Mouse (Mus musculus) lung, postnatal 4 days (tissue): ENCODE measurements at regions not wholly inside any gene's neighbourhood (a gene's known extent, or its start where the extent isn't known, plus 50 kb on each side); places are given as distances from the start of the nearest gene placed in this dataset.

ENCODE experiments used
- DNase-seq, 2 experiments: peaks; one replicate each; pipeline ENCODE4 v3.0.0; 2021

DNA sequence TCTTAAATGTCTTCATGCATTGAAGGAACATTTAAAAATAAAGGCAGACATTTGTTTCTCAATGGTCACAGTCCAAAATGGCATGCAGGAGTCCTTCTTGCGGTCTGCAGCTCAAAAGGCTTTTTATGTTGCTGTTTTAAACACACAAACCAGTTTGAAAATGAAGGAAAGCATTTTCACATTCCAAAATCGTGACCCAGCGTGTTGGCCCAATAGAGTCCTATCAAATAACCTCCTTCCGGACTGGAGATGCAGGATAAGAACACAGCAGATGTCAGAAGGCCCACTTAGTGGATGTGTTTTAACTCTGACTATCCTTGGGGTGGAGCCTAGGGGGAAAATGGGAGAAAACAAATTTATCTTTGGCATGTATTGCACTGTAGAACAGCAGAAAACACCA lies 263.4 kb upstream of the Pik3r1 start:
- no peak for DNase-seq

DNA sequence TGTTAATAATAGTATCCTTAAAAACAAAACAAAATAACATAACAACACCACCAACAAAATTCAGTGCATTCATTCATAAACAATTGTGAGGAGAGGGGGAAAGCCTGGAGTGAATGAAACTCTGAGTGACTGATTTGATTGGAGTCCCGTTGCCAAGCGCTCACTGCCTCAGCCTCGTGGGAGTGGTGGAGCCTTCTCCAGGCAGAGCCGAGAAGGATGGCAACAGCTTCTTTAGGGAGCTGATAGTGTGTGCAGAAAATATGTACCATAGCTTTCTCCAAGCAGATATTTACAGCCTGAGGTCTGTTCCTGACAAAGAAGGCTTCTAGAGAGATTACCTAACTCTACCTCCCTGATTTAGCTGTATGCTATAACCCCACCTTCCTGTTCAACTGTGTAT lies 266.5 kb upstream of the Pik3r1 start:
- no peak for DNase-seq

DNA sequence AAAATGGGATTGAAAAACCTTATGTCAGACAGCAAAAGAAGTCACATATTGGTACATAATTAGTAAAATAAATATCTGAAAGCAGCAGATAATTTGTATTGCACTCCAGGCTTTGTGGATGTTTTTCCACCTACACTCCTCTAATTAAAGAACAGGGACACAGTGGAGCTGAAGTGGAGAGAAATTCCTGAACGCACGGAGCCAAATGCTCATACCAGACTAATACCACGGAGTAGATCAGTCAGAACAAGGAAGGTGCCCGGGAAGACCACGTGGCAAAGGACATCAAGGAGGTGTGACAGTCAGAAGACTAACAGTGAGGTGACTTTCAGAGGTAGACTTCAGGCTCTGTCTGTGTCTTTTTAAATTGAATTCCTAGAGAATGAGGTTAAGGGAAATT lies 268.0 kb upstream of the Pik3r1 start:
- DNase-seq, result no peak

DNA sequence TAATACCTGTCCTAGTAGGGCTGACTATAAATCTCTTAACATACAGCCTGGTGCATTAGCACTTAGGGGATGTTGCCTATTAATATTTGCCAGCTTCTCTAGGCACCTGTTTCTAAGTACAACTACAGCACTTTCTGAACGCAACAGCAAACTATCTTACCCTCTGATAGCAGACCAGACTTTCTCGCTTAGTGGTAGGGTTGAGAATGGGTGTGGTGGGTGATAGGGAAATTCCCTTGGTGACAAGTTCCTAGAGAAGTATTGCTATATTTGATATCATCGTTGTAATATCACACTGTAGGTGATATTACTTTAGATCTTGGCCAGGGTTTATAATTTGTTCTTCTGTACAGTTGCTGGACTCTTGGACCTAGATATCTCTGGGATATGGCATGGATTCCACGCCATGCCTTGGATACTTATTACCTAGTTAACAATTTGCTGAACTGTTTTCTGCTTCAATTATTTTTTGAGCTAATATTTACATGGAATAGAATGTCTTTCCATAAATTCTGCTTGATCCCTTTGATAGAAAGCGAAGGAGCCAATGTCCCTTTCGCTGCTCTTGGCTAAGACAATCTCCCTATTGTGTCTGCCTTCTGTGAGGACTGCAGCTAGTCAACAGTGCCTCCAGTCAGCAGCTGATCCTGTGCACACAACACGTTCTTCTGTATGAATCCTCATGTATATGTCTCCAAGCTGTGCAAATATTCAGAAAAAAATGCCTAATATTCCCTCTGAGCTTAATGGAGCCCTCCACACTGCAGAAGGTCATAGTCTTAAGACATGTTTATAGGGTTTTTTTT lies 269.0 kb upstream of the Pik3r1 start:
- DNase-seq, result no peak

DNA sequence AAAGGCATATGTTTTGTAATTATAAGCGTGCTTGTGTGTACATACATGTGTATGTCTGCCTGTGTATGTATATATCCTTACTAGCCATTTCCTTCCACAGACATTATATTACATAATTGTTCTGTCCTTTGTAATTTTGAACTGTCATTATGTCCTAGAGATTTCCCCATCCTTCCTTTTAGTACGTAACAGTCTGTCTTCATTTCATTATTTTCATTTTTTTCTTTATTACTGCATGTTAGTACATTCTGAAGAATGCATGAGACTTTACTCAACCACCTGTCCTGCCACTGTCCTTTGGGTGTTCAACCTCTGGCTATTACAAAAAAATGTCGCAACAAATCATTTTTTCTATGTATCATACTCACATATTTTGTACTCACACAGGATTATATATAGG lies 292.2 kb upstream of the Pik3r1 start:
- no peak for DNase-seq

DNA sequence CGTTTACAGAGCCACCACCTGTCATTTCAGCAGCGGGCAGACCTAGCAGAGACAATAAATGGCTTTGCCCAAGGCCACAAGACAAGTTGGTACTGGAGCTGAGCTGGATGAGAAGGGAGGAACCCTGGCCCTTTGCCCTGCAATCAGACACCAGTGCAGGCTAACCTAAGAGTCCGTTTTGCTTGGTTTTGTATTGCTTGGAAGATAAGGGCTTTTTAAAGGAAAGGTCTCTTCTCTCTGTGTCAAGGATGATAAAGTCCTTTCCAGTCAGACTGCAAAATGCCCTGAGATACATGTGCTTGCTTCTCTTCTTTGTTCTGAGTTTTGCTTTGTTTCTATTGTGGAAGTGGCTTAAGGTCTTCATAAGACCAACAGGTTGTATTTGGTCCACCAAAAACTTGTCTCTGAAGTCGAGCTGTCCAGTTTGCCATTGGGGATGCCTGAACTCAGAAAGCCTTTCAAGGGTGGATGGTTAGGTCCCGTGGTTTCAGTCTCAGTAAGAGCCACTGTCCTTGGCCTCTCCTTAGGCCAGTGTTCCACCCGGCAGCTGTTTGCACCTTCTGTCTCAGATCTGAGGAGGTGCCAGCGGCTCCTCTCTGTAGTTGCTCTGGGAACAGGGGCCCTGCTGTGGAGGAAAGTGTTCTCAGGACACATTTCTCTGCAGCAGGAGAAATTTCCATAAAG lies 296.7 kb upstream of the Pik3r1 start:
- no peak for DNase-seq

DNA sequence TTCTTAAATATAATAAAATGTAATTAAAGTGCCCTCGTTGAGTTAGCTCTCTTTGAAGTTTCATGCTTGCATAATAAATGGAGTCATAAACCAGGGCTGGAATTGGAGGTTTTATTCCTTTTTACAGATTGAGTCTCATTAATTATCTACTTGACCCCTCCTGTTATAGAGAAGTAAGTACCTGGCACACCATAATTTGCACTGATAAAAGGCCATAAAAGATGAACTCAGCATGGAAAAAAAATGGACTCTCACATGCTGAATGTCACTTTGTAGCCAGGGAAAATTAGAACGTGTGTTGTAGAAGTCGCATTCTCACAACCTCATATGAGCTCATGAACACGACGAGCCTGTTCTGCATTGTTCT lies 297.2 kb upstream of the Pik3r1 start:
- DNase-seq, result no peak

DNA sequence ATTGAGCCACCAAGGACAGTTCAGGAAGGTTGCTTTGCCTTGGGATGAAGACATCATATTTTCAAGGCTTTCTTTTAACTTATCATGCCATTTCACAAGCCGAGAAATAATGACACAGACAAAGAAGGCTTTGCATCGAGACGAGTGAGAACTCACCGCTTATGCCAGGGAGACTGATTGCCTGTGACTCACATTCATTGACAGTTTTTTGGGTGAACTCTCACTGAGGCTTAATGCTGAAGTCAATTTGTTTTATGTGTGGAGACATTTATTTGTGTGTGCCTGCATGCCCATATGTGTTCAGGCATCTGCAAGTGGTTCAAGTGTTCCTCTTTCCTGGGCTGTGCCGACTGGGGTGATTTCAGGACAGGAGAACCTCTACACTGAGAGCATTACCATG lies 297.8 kb upstream of the Pik3r1 start:
- no peak for DNase-seq

DNA sequence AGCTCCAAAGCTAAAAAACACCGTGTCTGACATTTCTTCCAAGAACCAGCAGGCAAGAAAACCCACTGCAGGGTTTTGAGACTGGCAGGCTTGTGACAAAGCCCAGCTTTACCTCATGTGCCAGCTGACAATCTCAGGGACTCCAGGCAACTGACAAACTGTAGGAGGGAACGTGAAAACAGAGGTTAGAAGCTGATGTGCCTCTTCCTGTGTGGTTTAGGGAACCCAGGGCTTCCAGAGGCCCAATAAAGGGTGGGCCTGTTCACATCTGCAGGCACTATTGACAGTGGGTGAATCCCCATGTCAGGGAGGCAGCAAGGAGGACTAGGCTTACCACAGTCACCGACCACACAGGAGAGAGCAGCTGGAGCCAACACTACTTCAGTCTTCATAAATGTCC lies 302.7 kb upstream of the Pik3r1 start:
- DNase-seq, result no peak

DNA sequence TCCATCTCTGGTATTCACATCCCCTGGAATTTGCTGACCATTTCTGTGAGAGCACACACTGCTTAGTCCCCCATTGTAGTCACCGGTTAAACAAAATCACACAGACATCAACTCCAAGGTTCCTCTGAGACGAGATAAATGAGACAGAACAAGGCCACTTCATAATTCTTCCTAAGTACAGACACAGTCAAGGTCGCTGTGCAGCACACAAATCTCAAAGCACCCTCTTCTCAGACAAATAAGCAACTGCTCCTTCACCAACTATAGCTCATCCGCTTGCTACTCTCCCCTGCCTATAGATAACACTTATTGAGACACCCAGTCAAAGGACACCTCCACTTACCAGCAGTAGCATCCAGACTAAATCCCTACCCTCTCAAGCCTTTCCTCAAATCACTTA lies 304.3 kb upstream of the Pik3r1 start:
- no peak for DNase-seq

DNA sequence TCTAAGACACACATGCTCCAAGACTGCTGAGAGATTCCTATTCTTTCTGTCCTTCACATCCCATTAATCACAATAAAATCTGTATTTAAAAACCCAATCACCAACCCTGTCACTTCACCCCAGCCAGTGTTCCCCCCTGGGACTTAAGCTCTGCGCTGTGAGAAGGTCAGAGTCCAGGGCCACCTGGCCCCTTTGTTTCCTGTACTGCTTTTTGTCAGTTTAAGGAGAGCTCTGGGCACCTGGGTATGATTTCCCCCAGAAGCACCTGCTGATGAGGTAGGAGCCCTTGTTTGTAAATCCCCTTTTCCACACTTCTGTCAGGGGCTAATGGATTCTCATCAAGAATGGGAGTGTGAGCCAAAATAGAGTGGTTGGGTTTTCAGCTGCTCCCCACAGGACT lies 319.7 kb upstream of the Pik3r1 start:
- DNase-seq, result no peak

DNA sequence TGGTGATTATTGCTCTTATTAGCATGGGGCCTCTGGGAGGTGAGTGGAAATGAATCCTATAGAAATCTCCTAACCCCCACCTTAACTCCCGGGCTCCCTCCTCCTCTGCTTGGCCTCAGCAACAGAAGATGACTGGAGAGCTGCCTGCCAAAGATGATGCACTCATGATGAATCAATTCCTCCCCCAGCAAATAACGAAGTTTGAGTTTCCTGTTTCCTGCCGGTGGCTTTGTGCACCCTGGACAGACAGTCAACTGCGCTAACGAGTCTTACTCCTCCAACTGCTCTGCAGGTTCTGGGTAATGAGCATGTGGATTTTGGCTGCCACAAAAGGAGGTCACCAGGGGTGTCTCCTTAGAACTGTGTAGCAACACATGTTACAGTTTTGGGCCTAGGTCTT lies 321.5 kb upstream of the Pik3r1 start:
- no peak for DNase-seq

DNA sequence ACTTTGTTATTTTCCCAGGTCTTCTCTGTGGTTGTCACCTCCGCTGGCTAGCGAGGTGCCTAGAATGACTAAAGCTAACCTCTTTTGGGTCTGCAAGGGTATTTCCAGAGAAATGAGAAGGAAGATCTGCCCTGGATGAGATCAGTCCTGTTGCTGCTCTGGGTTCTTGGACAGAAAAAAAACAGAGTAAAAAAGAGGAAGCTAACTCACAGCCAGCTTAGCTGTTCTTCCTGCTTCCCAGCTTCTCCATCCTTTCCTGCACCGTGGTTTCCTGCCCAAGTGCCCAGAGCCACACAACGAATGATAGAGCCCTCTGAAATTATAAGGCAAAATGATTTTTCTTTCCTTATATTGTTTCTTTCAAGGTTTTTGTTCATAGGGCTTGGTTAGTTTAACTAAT lies 326.2 kb upstream of the Pik3r1 start:
- DNase-seq, result no peak

DNA sequence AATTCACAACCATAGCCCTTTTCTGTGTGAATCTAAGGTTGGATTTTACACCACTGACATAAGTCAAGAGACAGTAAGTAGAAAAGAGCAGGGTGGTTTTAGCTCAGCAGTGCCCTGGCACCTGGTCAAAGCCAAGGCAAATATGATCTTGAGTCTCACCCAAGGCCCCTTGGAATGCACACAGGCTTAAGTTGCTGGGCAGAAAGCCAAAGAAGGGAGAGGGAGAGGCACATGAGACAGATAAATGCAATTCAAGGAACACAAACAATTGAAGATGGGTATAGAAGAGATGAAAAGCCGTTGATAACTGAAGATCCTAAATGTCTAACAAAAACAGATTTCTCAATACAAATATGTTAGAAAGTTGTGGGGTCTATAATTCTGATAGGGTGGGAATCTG lies 335.1 kb upstream of the Pik3r1 start:
- DNase-seq, result peak in 1 of 2 experiments; percentile 25

DNA sequence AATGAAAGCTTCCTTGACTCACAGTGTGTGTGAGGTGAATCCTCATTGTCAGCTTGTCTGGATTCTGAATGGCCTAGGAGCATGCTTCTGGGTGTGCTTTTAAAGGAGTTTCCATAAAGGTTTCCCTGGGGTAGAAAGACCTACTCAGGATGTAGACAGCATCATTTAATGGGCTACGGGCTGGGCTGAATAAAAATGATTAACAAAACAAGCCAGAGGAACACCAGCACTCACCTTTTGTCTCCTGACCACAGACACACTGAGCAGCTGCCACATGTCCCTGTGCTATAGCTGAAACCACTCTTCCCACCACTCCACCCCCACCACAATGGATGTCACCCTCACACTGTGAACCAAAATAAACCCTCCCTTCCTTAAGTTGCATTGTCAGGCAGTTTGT lies 338.2 kb upstream of the Pik3r1 start:
- no peak for DNase-seq

DNA sequence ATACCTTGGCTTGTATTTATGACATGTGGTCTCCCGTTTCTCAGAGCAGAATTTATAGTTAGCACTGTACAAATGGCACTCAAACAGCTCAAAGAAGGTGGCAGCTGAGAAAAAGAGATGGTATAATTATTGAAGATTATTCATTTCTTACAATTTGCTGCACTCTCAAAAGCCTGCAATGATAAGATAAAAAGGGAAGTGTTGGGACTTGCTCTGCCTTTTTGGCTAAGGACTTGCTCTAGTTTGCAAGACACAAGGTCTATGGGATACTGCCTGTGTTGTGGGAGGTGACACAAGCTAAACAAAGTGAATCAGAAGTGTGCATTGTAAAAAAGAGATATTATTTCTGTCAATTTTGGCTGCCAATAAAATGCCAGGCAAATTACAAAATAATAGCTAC lies 340.2 kb upstream of the Pik3r1 start:
- DNase-seq, result no peak

DNA sequence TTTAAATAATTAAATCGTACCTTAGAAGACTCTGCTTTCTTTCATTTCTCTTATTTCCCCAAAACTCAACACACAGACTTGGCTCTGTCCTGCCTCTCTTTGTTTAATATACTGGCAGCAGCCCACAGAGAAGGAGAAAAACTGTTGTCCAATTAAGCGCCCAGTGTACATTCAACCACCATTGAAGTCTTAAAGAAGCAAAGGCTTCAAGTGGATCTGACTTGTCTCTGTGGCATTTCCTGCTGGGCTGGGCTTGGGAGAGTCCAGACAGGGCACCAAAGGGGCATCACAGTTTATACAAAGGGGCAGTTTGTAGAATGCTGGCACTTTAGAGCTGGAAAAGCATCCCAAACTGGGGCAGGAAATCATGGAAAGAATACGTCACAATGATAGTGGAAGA lies 340.9 kb upstream of the Pik3r1 start:
- no peak for DNase-seq

DNA sequence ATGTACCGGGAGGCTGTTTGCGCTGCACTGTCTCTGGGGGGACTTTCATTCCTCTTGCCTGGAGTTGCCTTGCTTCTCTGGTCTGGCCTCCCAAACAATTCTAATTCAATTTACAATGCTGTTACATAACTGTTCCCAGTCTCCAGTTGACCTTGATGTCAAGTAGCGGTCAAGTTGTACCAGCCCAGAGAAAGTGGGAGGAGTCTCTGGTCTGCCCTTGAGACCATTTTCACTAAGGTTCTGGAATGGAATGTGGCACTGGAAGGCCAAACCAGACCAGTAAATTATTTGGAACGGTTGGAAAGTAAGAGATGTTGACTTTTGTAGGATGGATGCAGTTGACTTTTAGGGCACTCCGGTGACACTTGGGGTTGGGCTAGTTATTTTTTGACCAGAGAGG lies 345.9 kb upstream of the Pik3r1 start:
- DNase-seq, result peak; percentile 11 to 19

DNA sequence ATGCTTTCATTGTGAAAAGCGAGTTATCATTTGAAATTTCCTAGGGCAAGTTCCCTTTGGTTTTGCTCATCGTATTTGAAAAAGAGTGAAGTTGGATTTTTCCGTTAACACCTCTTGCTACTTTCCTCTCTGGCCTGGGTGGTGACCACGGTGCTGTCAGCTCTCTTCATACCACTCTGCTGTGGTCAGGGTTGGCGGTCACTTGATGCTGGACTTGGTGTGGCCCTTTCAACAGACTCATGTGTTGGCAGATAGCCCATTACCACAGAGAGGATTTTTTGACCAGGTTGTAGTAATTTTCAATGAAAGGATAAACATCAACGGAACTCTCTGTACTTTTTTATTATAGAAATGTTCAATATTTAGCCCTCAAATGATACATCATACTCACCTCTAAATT lies 354.3 kb upstream of the Pik3r1 start:
- DNase-seq, result no peak

DNA sequence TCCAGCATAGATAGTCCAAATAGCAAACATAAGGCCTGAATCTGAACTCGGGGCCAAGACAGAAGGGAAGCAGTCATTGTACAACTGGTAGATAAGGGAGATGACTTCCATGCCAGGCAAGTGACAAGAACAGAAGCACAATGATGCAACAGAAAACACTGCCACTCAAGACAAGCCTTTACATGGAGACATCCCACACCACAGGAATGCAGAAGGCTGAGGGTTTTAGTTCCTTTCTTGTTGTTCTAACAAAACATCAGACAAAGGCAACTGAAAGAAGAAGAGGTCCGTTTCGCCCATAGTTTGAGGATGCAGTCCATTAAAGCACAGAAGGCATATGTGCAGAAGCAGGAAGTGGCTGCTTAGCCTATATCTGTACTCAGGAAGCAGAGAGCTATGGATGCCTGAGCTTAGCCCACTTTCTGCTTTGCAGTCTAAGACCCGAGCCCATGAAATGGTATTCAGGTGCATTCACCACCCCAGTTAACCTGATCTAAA lies 360.0 kb upstream of the Pik3r1 start:
- DNase-seq, result no peak

DNA sequence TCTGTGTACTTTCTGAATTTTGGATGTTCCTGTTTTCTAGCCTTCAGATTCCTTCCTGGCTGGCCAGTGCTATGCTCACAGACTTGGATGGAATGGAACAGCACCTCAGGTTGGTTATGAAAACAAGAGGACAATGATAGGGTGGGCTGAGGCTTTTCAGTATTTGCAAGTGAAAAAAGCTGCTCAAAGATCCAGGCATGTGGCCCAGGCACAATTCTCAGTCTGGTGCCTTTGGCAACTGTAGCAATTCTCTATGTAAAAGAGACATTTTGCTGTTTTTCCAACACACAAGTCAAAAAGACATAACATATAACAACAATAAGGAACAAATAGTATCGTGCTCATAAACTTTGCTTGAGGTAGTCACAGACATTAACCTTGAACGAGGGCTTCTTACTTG lies 363.4 kb upstream of the Pik3r1 start:
- DNase-seq, result no peak

DNA sequence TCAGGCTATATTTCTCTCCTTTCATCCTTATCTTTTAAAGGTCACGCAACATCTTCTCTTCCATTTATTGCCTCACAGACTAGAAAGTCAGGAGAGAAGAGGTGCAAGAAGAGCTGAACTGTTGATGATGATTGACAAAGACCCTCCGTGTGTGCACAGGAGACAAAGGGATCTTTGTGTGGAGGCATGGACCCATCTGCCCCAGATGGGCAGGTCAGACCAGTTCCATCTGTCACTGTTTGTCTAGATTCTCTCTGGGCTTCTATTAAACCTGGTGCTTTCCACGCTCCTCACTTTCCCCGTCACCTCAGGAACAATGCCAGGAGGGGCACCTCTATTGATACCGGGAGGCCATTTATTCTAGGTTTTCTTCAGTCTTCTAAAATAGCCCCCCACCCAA lies 364.1 kb upstream of the Pik3r1 start:
- DNase-seq, result no peak

DNA sequence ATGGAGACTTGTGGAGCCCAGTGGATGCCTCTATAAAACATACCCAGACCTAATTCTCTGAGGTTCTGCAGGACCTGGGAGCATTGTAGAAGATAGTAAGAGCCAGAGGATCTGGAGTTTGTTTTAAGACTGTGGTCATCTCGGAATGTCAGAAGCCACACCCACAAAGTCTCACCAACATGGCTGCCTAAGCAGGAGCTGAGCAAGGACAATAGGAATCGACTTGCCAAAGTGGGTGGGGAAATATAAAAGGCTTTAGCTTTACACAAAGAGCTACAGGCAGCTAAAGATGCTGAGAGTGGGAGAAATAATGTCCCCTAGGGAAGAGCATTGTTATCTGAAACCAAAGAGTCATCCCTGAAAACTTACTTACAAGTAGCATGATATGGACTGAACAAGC lies 364.7 kb upstream of the Pik3r1 start:
- DNase-seq, result no peak

DNA sequence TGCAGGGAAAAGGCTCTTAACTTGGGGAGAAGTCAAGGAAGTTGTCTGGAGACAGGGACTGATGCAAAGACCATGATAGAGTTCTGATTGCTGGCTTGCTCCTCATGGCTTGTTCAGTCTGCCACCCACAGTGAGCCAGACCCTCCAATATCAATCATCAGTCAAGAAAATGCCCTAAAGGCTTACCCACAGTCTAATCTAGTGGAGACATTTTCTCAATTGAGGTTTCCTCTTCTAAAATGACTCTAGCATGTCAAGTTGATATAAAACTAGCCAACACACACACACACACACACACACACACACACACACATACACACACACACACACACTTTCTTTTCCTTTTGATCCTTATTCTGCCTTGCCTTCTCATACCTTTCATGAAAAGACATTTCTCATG lies 367.2 kb upstream of the Pik3r1 start:
- DNase-seq, result no peak

DNA sequence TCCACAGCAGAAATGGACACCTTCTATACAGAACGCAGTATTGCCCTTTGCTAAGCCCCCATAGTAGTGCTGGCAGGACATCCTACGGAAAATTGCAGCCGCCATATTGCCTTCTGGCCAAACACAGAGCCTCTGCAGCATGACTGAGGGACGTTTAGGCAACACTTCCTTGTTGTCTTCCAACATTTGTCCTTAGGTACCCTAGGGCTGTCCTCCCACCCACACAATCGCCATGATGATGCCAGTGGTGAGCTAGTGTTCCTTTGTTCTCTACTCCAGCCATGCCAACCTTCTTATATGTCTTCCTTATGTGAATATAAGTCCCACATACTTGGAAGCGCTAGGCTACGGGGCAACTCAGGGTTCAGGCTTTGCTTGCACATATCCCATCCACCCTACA lies 375.0 kb upstream of the Pik3r1 start:
- no peak for DNase-seq
